Mouse (Mus musculus) large intestine, adult 2 months (tissue): ENCODE measurements around the gene Ctf2. TPM values are rescaled to one million over a fixed set of nuclear protein-coding genes. Genes with fewer than 3 reads are reported as not detected.
"Not testable (repeated sequence)": the region's sequence is repeated elsewhere in the genome, so short reads cannot be mapped to it uniquely, and the experiment has no call there.

Source experiments
- DNase-seq: peaks from one replicate; pipeline ENCODE4 v3.0.0-alpha.2; 2012; ENCODE audit warnings: low read depth, low spot score
- WGBS: fragments of 180-500 bp; shearing (Covaris S2); methylation state at CpG from one replicate; pipeline ENCODE4 v1.1.7; 2018; 5-methylcytosine and 5-hydroxymethylcytosine counted together
- polyA plus RNA-seq: library from polyadenylated mRNA; depleted of rRNA; stranded (reverse); fragments of >200 nt; gene quantifications from 2 replicates; pipeline ENCODE4 v1.2.3, GENCODE M21; 2012

Ctf2 gene
- polyA plus RNA-seq, 1 experiment: not detected

DNA sequence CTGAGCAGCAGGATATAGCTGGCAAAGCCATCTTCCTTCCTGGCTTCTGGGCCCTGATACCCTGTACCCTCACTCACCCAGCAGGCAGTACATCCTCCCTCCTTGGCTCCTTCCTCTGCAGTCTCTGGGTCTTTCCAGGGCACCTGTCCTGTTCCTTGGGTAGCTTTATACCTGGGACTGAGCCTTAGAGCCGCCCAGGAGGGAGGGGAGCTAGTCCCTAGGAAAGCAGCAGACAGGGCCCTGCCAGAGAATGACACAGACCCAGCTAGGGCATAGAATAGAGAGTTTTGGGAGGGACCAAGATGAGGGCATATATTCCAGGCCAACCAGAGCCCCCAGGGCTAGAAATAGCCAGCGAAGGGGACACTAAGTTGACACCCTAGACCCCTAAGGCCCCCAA lies 6.5 kb downstream of the Ctf2 start:
- WGBS: 70% methylated on average over 2 of the region's 2 CpGs
- no peak for DNase-seq

DNA sequence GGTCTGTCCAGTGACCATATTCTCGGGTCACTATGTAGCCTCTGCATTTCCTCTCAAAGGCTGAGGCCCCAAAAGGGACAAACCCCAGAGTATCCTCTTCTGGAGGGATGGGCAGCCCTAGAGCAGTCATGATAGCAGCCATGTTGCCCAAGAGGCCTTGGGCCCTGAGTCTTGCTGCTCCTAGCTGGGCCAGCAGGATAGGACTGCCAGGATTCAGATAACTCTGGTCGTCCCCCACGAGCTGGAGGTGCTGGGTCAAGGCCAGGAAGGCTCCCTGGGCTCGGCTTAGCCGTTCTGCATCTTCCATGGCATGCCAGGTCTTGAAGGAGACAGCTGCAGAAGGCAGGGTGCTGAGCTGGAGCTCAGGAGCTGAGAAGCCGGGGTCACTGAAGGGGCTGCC lies 12.7 kb downstream of the Ctf2 start:
- DNase-seq: no peak
- WGBS: 88% methylated on average over 6 of the region's 6 CpGs

DNA sequence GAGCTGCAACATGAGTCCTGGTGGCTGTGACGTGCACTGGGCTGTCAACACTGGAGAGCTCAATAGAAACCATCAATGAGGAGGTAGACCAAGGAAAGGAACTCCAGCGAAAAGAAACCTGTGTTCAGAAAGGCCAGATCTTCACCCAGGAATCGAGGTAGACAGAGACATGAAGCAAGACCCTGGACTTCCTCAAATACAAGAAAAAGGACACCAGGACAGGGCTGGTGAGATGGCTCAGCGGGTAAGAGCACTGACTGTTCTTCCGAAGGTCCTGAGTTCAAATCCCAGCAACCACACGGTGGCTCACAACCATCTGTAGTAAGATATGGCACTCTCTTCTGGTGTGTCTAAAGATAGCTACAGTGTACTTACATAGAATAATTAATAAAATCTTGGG lies 13.6 kb downstream of the Ctf2 start:
- DNase-seq: no peak
- 95% methylated on average over 6 of the region's 6 CpGs for WGBS

DNA sequence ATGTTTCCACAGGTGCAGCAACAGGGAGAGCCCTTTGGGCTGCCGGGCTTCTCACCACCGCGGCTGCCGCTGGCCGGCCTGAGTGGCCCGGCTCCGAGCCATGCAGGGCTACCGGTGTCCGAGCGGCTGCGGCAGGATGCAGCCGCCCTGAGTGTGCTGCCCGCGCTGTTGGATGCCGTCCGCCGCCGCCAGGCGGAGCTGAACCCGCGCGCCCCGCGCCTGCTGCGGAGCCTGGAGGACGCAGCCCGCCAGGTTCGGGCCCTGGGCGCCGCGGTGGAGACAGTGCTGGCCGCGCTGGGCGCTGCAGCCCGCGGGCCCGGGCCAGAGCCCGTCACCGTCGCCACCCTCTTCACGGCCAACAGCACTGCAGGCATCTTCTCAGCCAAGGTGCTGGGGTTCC lies 15.0 kb downstream of the Ctf2 start:
- 5% methylated on average over 41 of the region's 41 CpGs for WGBS
- no peak for DNase-seq

DNA sequence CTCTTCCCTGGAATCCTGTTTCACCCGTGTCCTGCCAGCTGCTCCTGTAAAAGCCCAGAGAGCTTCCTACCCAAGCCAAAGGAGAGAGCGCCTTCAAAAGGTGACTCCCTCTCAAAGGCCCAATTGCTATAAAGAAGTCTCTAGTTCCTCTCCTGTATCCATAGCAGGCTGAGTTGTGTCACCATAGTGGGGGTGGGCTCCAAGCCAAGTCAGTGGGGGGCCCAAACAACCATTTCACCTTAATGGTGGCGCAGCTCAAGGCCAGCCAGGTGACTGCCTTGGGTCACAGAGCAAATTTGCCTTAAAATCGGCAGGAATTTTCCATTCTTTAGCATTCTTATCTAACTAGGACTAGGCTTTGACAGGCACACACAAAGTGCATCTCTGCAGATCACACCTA lies 17.1 kb downstream of the Ctf2 start:
- WGBS: 83% methylated on average over 4 of the region's 4 CpGs
- DNase-seq: no peak

DNA sequence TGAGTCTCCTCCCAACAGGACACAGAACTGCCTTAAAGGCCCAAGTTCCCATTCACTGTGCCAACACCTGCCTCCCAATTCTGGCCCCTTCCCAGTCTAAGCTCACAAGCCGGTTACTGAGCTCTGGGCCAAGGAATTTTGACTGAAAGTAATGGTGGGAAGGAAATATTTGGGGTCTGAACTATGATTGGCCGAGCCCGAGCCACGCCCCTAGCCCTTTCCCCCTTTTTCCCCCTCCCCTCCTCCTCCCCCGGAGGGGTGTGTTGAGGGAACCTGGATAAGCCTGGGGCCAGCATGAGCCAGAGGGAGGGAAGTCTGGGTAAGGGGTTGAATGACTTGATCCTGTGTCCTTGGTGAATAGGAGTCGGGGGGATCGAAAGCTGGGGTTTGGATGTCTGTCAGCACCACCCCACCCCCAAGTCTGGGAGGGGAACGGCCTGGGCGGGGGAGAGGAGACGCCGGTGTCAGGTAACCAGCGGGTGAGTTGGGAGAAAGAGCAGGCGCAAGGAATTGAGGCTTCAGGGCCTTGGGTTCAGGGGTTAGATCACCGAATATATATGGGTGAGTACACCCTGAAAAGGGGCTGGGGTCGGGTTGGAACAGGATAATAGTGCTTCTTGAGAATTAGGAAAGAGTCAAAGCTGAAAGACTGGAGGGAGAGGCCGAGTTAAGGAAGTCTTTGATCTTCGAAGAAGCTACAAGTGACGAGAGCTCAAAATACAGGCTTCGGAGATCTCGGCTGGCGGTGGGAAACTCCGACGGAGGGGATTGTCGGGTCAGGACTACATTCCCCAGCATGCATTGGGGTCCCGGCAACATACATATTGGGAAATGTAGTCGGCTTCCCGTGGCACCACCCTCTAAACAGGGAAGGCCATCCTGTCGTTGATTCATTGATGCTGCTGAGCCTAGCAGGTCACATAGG lies 19.2 kb downstream of the Ctf2 start, which contains the start of gene Ctf1:
Ctf1 (plus strand) TSS at position 276 of the 925 bp plus-strand sequence.
- peak; percentile 47 for DNase-seq
- 3% methylated on average over 28 of the region's 28 CpGs for WGBS

DNA sequence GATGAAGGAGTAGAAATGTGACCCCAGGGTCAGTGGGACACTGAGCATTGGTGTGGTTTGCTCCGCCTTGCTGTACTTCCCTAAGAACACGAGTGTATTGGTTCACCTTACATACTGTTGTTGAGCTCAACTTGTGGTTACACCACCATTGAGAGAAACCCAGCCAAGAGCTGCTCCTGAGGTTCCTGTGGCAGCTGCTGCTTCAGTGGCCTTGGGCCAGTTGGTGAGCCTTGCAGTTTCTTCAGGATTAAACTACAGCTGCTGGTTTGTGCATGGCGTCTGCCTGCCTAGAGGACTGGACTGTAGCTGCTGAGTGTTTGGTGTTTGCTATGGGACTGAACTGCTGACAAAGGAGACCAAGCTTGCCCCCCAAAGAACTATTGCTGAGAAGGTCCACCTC lies 20.5 kb downstream of the Ctf2 start:
- DNase-seq: no peak
- WGBS: 40% methylated on average over 3 of the region's 3 CpGs

DNA sequence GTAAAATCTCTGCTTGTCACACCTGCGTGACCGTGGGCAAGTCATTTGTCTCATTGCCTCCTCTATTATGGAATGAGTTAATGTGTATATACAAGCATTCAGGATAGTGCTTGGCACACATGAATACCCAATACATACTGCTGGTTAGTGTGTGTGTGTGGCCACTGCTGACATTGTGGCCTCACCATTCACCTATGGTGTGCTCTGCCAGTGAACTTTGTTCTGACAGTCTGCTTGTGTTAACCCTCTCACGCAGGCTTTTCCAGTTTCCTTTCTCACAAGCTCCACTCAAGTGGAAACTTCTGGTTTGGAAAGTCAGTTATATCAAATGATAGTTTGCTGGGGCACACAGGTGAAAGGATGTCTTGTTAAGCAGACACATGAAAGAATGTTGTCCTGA lies 20.9 kb downstream of the Ctf2 start:
- WGBS: 47% methylated on average over 3 of the region's 3 CpGs

DNA sequence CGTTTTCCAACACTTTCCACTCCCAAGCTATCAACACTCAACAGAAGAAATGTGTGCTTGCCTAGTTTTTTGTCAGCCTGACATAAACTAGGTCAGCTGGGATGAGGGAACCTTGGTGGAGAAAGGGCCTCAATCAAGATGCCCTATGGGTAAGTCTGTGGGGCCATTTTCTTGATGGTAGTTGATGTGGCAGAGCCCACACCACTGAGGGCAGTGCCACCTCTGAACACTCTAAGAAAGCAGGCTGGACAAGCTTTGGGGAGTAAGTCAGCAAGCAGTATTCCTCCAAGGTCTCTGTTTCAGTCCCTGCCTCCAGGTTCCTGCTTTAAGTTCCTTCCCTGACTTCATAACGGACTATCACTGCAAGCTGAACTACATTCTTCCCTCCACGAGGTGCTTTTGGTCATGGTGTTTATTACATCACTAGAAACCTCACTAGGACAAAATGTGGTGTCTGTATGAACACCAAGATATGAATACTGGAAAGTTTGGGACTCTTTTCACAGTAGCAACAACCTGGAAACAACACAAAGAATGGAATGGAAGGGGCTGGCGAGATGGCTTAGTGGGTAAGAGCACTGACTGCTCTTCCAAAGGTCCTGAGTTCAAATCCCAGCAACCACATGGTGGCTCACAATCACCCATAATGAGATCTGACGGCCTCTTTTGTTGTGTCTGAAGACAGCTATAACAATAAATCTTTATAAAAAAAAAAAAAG lies 22.5 kb downstream of the Ctf2 start:
- WGBS: 65% methylated on average over 5 of the region's 5 CpGs
- no peak for DNase-seq

More for the DNA sequence above, 20.9 kb downstream of the Ctf2 start:
- no peak for DNase-seq

DNA sequence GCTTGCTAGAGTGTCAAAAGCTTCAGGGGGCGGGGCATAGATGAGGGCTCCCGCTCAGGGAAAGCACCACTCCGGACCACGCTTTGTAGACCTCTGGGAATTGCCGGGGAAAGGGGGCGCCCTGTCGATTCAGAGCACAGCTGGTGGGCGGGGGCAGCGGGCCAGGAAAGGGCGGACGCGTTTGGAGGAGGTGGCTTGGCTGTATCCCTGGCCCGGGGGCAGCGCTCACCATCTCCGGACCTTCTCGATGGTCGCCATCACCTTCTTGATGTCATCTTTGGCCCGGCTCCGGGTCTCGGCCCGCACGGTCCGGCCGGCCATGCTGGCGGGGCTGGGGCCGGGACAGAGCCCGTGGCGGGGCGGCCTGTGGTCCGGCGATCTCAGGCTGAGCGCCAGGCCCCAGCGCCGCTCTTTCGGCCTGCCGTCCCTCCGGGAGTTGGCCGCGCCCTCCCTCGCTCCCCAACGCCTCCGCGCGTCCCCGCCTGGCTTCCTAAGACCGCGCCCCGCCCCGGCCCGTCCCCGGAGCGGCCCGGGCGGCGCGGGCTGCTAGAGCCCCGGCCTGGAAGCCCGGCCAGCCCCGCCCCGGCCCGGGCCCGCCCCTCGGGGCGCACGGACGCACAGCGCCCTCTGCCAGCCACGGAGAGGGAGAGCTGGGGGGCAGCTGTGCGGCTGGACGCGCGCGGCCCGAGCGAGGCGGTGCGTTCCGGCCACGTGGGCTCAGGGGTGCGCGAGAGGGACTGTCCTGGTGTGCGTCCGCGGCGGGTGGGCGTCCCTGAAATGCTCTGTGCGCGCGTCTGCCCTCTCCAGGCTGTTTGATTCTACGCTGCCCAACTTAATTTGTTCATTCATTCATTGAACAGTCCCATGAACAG lies 23.5 kb downstream of the Ctf2 start, which contains the start of gene Bcl7c:
Bcl7c (minus strand) TSS at position 727 of the 872 bp plus-strand sequence.
- 2% methylated on average over 79 of the region's 90 CpGs for WGBS
- DNase-seq: peak; percentile 68

DNA sequence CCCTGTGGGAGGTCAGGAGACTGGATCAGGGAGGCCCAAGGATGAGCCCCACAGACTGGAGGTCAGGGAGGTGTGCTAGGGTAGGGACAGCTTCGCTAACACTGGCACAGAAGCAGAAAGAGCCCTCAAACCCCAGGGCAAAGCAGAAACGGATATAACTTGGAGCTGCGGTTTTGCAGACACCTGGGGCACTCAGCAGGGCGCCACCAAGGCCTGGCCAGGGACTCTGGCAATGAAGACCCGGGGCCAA lies 24.1 kb downstream of the Ctf2 start:
- WGBS: 2% methylated on average over 5 of the region's 5 CpGs
- no peak for DNase-seq

DNA sequence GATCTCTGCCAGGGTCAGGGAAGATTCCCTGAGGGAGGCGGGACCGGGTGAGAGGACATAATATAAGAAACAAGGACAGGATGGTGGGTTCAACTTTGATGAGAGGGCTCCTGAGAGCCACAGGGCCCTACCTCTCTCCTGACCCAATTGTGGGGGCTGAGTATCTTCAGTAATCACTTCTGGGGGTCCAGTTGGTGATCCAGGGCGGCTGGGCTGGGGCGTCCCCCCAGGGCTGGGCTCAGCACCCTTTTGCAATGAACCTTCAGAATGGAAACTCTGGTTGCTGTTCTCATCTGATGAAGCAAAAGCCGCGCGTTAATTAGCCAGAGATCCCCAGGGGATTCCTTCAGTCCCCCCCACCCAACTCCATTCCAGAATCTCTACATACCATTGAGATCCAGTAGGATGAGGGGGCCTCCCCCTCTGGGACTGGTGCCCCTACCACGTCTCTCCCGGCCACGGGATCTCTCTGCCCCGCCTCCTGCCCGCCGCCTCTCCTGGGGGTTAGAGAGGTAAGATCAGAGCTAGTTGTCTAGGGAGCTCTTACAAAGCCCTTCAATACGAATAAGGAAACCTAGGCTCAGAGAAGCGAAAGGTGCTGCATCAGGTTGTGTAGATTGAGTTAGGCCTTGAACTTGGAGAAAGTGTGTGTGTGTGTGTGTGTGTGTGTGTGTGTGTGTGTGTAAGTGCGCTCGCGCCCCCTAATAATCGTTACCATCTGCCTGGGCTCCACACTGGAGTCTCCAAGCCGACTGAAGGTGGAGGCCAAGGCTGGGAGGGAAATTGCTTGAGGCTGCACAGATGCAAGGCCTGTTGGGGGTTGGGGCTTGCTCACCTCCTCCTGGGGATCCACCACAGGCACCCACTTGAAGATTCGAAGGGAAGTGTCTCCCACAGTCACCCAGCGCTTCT lies 24.7 kb downstream of the Ctf2 start:
- 56% methylated on average over 22 of the region's 22 CpGs for WGBS
- DNase-seq: no peak

DNA sequence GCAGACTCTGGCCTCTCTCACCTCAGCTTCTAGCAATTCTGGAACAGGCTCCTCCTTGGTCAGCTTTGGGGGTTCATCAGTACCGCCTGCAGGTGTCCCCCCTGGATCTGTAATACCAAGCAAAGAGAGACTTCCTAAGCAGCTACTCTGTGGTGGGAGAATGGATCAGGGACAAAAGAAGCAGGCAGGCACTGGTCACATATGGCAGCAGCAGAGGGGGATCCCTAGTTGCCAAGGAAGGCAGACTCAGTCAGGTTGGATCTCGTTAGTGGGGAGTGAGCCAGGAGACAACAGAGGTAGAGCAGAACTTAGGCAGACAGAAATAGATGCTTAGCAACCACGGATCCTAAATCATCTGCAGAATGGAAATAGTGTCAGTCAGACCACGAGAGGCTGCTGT lies 26.3 kb downstream of the Ctf2 start:
- WGBS: 92% methylated on average over 4 of the region's 4 CpGs

DNA sequence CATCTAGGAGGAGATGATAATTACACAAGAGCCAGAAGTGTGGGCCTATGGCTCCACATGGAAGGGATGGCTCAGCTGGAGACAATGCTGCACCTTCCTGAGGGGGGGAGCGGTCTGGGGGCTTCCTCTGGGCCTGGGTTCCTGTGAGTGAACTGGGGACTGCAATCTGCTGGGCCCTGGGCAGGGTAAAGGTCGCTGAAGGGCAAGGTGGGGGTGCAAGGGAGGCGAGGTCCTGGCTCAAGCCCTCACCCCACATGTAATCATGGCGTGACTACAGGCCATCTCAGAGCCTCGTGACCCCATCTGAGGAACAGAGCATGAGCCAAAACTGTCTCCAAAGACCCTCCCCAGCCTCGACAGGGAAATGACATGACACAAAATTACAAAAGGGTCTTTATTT lies 27.4 kb downstream of the Ctf2 start:
- WGBS: 81% methylated on average over 6 of the region's 6 CpGs
- no peak for DNase-seq

More for the DNA sequence above, 26.3 kb downstream of the Ctf2 start:
- no peak for DNase-seq

DNA sequence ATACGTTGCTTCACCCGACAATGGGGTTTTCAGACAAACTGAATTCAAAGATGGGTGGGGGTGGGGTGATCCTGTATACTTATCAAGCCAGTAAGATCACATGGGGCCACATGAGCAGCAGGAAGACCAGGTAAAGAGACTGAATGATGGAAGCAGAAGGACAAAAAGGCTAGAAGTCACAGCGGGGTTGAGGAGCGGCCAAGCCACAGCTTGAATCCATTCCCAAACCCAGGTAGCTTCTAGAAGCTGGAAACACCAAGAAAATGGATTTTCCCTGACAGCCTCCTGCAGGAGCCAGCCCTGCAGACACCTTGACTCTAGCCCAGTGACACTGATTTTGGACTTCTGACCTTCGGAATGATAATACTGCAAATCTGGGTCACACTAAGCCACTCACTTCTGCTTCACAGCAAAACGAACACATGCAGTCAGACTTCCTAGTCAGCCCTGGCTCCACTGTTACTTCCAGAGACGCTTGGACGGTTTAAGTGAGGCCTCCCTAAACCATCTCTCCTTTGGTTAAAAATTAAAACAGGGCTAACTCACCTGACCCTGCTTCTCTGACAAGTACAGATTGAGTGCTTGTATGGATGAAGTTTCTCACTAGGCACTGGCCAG lies 28.3 kb downstream of the Ctf2 start:
- DNase-seq: no peak
- 93% methylated on average over 8 of the region's 8 CpGs for WGBS

DNA sequence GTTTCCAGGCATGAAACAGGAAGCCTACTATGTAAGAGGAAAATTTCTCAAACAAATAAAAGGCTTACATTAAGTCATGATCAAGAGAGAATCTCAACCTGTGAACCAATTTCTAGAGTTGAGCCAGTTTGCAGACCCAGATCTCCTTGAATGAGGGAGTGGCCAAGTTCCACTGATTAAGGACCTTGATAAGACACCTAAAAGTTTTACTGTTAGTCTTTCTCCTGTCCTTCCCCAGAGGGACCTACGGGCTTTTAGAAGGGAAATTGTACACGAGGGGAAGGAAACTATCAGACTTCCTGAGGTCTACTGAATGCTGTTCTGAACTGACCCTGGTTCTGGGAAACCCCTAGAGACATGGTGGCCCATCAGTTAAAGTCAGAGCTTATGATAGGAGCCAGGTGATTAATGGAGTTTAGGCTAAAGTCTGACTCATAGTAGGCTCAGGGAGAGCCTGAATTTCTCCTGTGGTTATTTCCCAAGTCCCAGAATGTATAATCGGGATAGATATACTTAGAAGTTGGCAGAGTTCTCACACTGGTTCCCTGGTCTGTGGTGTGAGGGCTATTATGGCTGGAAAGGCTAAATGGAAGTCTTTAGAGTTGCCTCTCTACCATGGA lies 31.1 kb downstream of the Ctf2 start:
- DNase-seq: no peak
- WGBS: 54% methylated on average over 3 of the region's 3 CpGs

DNA sequence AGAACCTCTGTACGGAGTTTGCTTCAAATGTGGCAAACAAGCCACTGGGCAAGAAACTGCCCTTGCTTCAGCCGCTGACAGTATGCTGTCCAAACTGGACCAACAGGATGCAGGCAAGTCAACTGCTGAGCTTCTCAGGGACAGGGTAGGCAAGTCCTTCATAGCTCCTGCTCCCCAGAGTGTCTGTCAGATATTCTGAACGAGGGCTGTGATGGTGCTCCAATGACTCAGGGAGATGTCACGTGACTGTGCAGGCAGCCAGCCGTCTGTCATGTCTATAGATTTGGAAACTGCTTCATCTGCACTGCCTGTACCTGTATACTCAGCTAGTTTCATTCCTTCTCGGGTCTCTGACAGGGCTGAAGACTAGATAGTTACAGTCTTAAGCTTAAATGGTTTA lies 33.0 kb downstream of the Ctf2 start:
- no peak for DNase-seq
- 80% methylated on average over 6 of the region's 6 CpGs for WGBS

DNA sequence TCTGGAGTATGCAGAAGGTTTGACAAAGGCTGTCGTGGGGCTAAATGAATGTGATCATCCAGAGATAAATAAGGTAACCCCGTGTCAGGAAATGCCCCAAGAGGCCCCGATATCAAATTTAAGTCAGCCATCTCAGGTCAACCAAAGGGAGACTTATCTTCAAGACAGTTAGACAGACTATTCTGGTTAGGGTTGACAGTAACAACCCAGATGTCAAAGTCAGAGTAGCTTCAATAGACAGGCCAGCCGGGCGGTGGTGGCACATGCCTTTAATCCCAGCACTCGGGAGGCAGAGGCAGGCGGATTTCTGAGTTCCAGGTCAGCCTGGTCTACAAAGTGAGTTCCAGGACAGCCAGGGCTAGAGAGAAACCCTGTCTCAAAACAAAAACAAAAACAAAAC lies 38.2 kb downstream of the Ctf2 start:
- 93% methylated on average over 7 of the region's 7 CpGs for WGBS
- DNase-seq: not testable (repeated sequence)
